Comparison of ENCODE assay signal across 29 mouse cellular contexts in the genomic region with DNA sequence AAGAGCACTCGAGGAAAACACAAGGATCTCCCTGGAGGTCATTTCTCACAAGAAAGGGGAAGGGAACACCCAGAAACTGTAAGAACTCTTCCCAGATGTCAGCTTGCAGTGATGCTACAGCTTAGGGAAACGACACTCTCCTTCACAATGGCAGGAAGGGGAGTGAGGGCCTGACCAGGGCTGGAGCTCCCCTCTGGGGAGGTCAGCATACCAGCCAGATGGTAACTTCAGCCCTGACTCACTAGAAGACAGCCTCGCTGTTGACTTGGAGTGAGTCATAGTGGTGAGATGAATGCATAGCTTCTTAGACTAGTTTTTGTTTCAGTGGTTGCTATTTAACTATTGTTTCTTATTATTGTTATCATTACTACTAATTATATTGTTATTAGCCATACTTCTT.
DNase-seq lines count a peak whose midpoint lies in the region; ATAC-seq and TF ChIP-seq lines count a peak whose summit lies in the region.
"Had no signal": no experiment of that assay in that cellular context is flagged by ENCODE, and none has a peak within 500 bp of the region (broad histone marks: within the 10 kb centered on the region; RNA-seq: fewer than 3 reads in every experiment).

No protein-coding gene starts in this region.

- DNase-seq in intestine, embryonic 14.5 days (ENCODE audit: low spot score), result peak; percentile 41
- peak; percentile 88 for DNase-seq in 3T3-L1 (ENCODE audit: low read depth, low spot score)
- peak; percentile 11 to 27 for DNase-seq in heart, postnatal 10 days
- DNase-seq in B cell, adult 2 months, result no peak
- no peak for DNase-seq in layer of hippocampus, postnatal 14 days (ENCODE audit: low spot score in 2 of 2)
- DNase-seq: adrenal gland, postnatal 14 days; cerebellum, adult 2 months; cerebellum, postnatal 25 days; gastrocnemius, adult 2 months; layer of hippocampus, adult 9-11 months; liver; right cerebral cortex, adult 18-20 months; right cerebral cortex, postnatal 4 days; thymus, adult 18-20 months; thymus, postnatal 4 days had no signal

- 50% methylated on average over 3 of the region's 3 CpGs for WGBS in intestine, embryonic 14.5 days
- 45% methylated on average over 3 of the region's 3 CpGs for WGBS in intestine, embryonic 16.5 days

- H3K4me2 ChIP-seq in intestine, embryonic 14.5 days (ENCODE audit: low read length), result no peak overlapping the region
- no peak overlapping the region for H3K4me2 ChIP-seq in intestine, embryonic 16.5 days (ENCODE audit: low read depth, low read length)
- H3K4me2 ChIP-seq: embryonic facial prominence, embryonic 12.5 days; forebrain, embryonic 13.5 days; hindbrain, embryonic 14.5 days; intestine, embryonic 15.5 days; liver, embryonic 15.5 days; neural tube, embryonic 15.5 days had no signal

- H3K36me3 ChIP-seq in intestine, embryonic 14.5 days (ENCODE audit: control insufficient read depth, insufficient read depth, low read length), result no peaks in the 10 kb centered on the region
- H3K36me3 ChIP-seq in intestine, embryonic 16.5 days (ENCODE audit: control insufficient read depth, insufficient read depth, low read length), result no peaks in the 10 kb centered on the region
- no peaks in the 10 kb centered on the region for H3K36me3 ChIP-seq in C2C12 (ENCODE audit: control insufficient read depth, insufficient read depth)
- H3K36me3 ChIP-seq: embryonic facial prominence, embryonic 12.5 days; G1E; intestine, embryonic 15.5 days; limb, embryonic 10.5 days; liver, embryonic 15.5 days; midbrain, embryonic 10.5 days; neural tube, embryonic 15.5 days had no signal

- TF ChIP-seq CTCF in C2C12 (IDR thresholded peaks at IDR 0.05; ENCODE audit: control insufficient read depth, insufficient read depth, insufficient read length), result no peak

- no peak overlapping the region for H3K4me3 ChIP-seq in intestine, embryonic 14.5 days (ENCODE audit: low read depth, low read length)
- H3K4me3 ChIP-seq in intestine, embryonic 16.5 days (ENCODE audit: low read length), result no peak overlapping the region
- H3K4me3 ChIP-seq in C2C12 (ENCODE audit: insufficient read depth, poor library complexity, severe bottlenecking), result no peak overlapping the region
- H3K4me3 ChIP-seq: embryonic facial prominence, embryonic 12.5 days; erythroblast, embryonic 14.5 days; forebrain, embryonic 13.5 days; gastrocnemius, adult 2 months; intestine, embryonic 15.5 days; limb, embryonic 10.5 days; liver, embryonic 15.5 days; midbrain, embryonic 10.5 days; neural tube, embryonic 15.5 days had no signal

- no peak for ATAC-seq in intestine, embryonic 14.5 days (replicated peaks; ENCODE audit: low FRiP score, low TSS enrichment, low read depth)
- no peak for ATAC-seq in intestine, embryonic 16.5 days
- ATAC-seq: forebrain, embryonic 13.5 days; intestine, embryonic 15.5 days; lung, postnatal 0 days had no signal

- no peaks in the 10 kb centered on the region for H3K79me3 ChIP-seq in C2C12 (ENCODE audit: low read depth)

- H3K9ac ChIP-seq in intestine, embryonic 14.5 days (ENCODE audit: low read length), result no peak overlapping the region
- no peak overlapping the region for H3K9ac ChIP-seq in intestine, embryonic 16.5 days (ENCODE audit: low read depth, low read length)
- H3K9ac ChIP-seq: embryonic facial prominence, embryonic 12.5 days; forebrain, embryonic 13.5 days; hindbrain, embryonic 14.5 days; intestine, embryonic 15.5 days; liver, embryonic 15.5 days; neural tube, embryonic 15.5 days had no signal

- H3K9me3 ChIP-seq in intestine, embryonic 14.5 days (ENCODE audit: control insufficient read depth, low read length), result no peaks in the 10 kb centered on the region
- no peaks in the 10 kb centered on the region for H3K9me3 ChIP-seq in intestine, embryonic 16.5 days (ENCODE audit: control insufficient read depth, low read length)
- H3K9me3 ChIP-seq: embryonic facial prominence, embryonic 12.5 days; forebrain, embryonic 13.5 days; intestine, embryonic 15.5 days; limb, embryonic 10.5 days; liver, embryonic 15.5 days; midbrain, embryonic 10.5 days; neural tube, embryonic 15.5 days had no signal

- intact Hi-C loops in heart, postnatal 10 days (cut with DNase I), result loop anchor here (5.0 kb wide), 1 partner anchor 62 kb away; no protein-coding TSS in a partner anchor

- H3K27me3 ChIP-seq in intestine, embryonic 14.5 days (replicated peaks; ENCODE audit: control insufficient read depth, insufficient read depth, low read length), result no peaks in the 10 kb centered on the region
- no peaks in the 10 kb centered on the region for H3K27me3 ChIP-seq in intestine, embryonic 16.5 days (replicated peaks; ENCODE audit: control insufficient read depth, insufficient read depth, low read length)
- H3K27me3 ChIP-seq in C2C12 (ENCODE audit: control insufficient read depth, insufficient read depth, insufficient read length), result no peaks in the 10 kb centered on the region
- H3K27me3 ChIP-seq: CH12.LX; embryonic facial prominence, embryonic 12.5 days; forebrain, embryonic 13.5 days; intestine, embryonic 15.5 days; liver, embryonic 15.5 days; neural tube, embryonic 15.5 days had no signal

- no peaks in the 10 kb centered on the region for H3K4me1 ChIP-seq in intestine, embryonic 14.5 days (replicated peaks; ENCODE audit: control insufficient read depth, insufficient read depth, low read length)
- no peaks in the 10 kb centered on the region for H3K4me1 ChIP-seq in intestine, embryonic 16.5 days (ENCODE audit: control insufficient read depth, insufficient read depth, low read length)
- H3K4me1 ChIP-seq: embryonic facial prominence, embryonic 12.5 days; forebrain, embryonic 13.5 days; intestine, embryonic 15.5 days; liver, embryonic 15.5 days had no signal

- no peaks in the 10 kb centered on the region for H3K79me2 ChIP-seq in C2C12 (ENCODE audit: control insufficient read depth, insufficient read depth)

- no peak overlapping the region for H3ac ChIP-seq in C2C12 (ENCODE audit: control insufficient read depth, insufficient read length, low read depth)

- H3K27ac ChIP-seq in intestine, embryonic 14.5 days (ENCODE audit: low read depth), result no peak overlapping the region
- no peak overlapping the region for H3K27ac ChIP-seq in intestine, embryonic 16.5 days (ENCODE audit: low read length)
- H3K27ac ChIP-seq: embryonic facial prominence, embryonic 12.5 days; forebrain, embryonic 13.5 days; gastrocnemius, adult 2 months; hindbrain, embryonic 14.5 days; intestine, embryonic 15.5 days; limb, embryonic 10.5 days; liver, embryonic 15.5 days; midbrain, embryonic 10.5 days; neural tube, embryonic 15.5 days had no signal

TF ChIP-seq in C2C12, 6 proteins besides CTCF, POLR2A, EP300 and RAD21:
- no peak for TF ChIP-seq USF1 (IDR thresholded peaks at IDR 0.05; ENCODE audit: low read depth)
- no peak for TF ChIP-seq CEBPB (IDR thresholded peaks at IDR 0.05; ENCODE audit: low read depth)
- no peak for TF ChIP-seq MYOG (IDR thresholded peaks at IDR 0.05; ENCODE audit: control insufficient read depth, extremely low read depth, insufficient read length)
- TF ChIP-seq FOSL1 (IDR thresholded peaks at IDR 0.05; ENCODE audit: insufficient read depth, low read length, poor library complexity, severe bottlenecking), result peak; percentile 78
- no peak for TF ChIP-seq MAX (IDR thresholded peaks at IDR 0.05)
- TF ChIP-seq MYOD1 (IDR thresholded peaks at IDR 0.05; ENCODE audit: control insufficient read depth, insufficient read length, low read depth), result peak; percentile 9

Comparison
In these comparisons a context has a peak if more than half of its experiments do, and no peak if none do; other contexts are left out.
1. DNase-seq: peak in intestine, embryonic 14.5 days (single experiment), 3T3-L1 (single experiment) and heart, postnatal 10 days (2 of 2); none in B cell, adult 2 months (0 of 2) and layer of hippocampus, postnatal 14 days (0 of 2).